Mouse (Mus musculus) liver, adult 2 months (tissue): ENCODE data around the gene Gper1. TPM values are rescaled to one million over a fixed set of nuclear protein-coding genes. Genes with fewer than 3 reads are reported as not detected.

Experiments used
- DNase-seq: peaks from one replicate; pipeline ENCODE4 v3.0.0-alpha.2; 2011; ENCODE audit warnings: low read depth, low spot score; ENCODE audit errors: extremely low read depth
- H3K27ac ChIP-seq: fragments of 200-500 bp; replicated peaks from 2 replicates; pipeline ENCODE4 v1.5.1; 2012; ENCODE audit warnings: low read depth, mild to moderate bottlenecking, control low read depth, inconsistent platforms, low read length; ENCODE audit not compliant: insufficient read depth
- H3K27me3 ChIP-seq: fragments of 200-500 bp; 2 replicates; pipeline ENCODE4 v1.6.1; 2012; ENCODE audit warnings: mild to moderate bottlenecking, moderate library complexity, low read length, inconsistent platforms; ENCODE audit not compliant: control insufficient read depth, insufficient read depth
- H3K36me3 ChIP-seq: fragments of 200-500 bp; 2 replicates; pipeline ENCODE4 v1.6.1; 2012; ENCODE audit warnings: low read length, inconsistent platforms; ENCODE audit not compliant: control insufficient read depth, insufficient read depth
- H3K4me1 ChIP-seq: fragments of 200-500 bp; 2 replicates; pipeline ENCODE4 v1.6.1; 2011; ENCODE audit warnings: low read length; ENCODE audit not compliant: control insufficient read depth, insufficient read depth
- H3K4me3 ChIP-seq: fragments of 200-500 bp; 2 replicates; pipeline ENCODE4 v1.5.1; 2011; ENCODE audit warnings: low read depth, mild to moderate bottlenecking, control low read depth, low read length, moderate library complexity; ENCODE audit not compliant: insufficient read depth
- H3K79me2 ChIP-seq: fragments of 200-500 bp; 2 replicates; pipeline ENCODE4 v1.6.1; 2012; ENCODE audit warnings: inconsistent platforms, mild to moderate bottlenecking, low read length, moderate library complexity; ENCODE audit not compliant: control insufficient read depth, insufficient read depth
- H3K9ac ChIP-seq: fragments of 200-500 bp; 2 replicates; pipeline ENCODE4 v1.6.1; 2012; ENCODE audit warnings: low read depth, mild to moderate bottlenecking, control low read depth, inconsistent platforms, low read length
- CTCF ChIP-seq: fragments of 200-500 bp; IDR thresholded peaks from 2 replicates; pipeline ENCODE4 v1.5.1; 2011; ENCODE audit warnings: low read depth, low read length, control low read depth
- POLR2A ChIP-seq: fragments of 200-500 bp; IDR thresholded peaks from 2 replicates; pipeline ENCODE4 v1.6.1; 2011; ENCODE audit warnings: low read length, control low read depth; ENCODE audit not compliant: insufficient read depth; ENCODE audit errors: extremely low read depth
- WGBS: fragments of 180-500 bp; shearing (Covaris S2); methylation state at CpG from one replicate; pipeline ENCODE4 v1.1.7; 2018; 5-methylcytosine and 5-hydroxymethylcytosine counted together
- polyA plus RNA-seq: library from polyadenylated mRNA; depleted of rRNA; stranded (reverse); fragments of >200 nt; gene quantifications from 2 replicates; pipeline ENCODE4 v1.2.3, GENCODE M21; 2012
- total RNA-seq: library from RNA; depleted of rRNA; stranded (reverse); fragments of >200 nt; gene quantifications from 2 replicates; pipeline ENCODE4 v1.2.3, GENCODE M21; 2014

Gper1 gene
- total and polyA plus RNA-seq, 2 experiments, result 0.02 TPM; not detected in 1

DNA sequence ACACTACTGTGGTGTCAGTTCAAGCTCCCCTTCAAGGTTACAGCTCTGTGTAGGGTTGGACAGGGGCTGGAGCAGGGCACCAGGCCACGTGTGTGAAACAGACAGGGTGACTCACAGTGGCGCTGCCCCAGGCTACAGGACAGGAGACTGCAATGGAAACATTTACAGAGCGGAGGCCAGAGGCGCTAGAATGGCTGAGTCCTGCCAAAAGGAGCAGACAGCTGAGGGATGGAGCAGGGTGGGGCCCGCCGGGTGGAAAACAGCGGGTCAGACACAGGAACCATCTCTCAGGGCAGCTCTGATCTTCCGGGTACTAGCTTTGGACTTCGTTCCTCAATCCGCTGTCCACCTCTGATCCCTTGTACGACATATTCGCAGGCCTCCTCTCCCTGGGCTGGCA lies 13.5 kb upstream of the Gper1 start:
- Histone ChIP-seq H3K27me3 (no peaks in the 10 kb centered on the region), H3K27ac (no peak overlapping the region), H3K36me3 (no peaks in the 10 kb centered on the region), H3K9ac (no peak overlapping the region), H3K79me2 (no peaks in the 10 kb centered on the region), H3K4me3 (no peak overlapping the region), H3K4me1 (no peaks in the 10 kb centered on the region)
- DNase-seq, result no peak
- WGBS, result 47% methylated on average over 12 of the region's 12 CpGs
- TF ChIP-seq CTCF (no peak), POLR2A (no peak)

- TF ChIP-seq POLR2A (no peak), CTCF (no peak)
- WGBS, result 94% methylated on average over 4 of the region's 4 CpGs
- H3K27ac ChIP-seq, result no peak overlapping the region
- H3K36me3 ChIP-seq, result no peaks in the 10 kb centered on the region
- no peak overlapping the region for H3K4me3 ChIP-seq
- H3K4me1 ChIP-seq, result no peaks in the 10 kb centered on the region
- H3K27me3 ChIP-seq, result no peaks in the 10 kb centered on the region
- H3K79me2 ChIP-seq, result no peaks in the 10 kb centered on the region
- H3K9ac ChIP-seq, result no peak overlapping the region
- no peak for DNase-seq
These were observed 12.9 kb upstream of the Gper1 start for GRCm38 (mm10) chr5:139410056-139410455.

DNA sequence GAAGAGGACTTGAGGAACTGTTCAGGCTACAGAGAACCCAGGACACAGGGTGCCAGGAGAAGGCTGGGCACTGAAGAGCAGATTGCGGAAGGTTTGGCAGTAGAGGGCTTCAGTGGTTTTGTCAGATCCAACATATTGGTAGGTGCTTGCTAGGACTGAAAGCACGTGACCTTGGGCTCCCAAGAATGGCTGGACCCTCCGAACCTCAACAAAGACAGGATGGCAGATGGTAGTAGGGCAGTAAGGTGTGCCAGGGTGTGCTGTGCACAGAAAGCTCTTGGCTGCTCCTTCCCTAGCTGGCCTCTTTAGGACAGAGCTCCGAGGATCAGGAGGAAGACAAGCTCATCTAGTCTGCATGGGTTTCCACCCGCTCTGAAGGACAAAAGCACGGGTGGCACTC lies 11.8 kb upstream of the Gper1 start:
- 94% methylated on average over 6 of the region's 6 CpGs for WGBS
- no peaks in the 10 kb centered on the region for H3K36me3 ChIP-seq

GRCm38 (mm10) chr5:139411665-139412314 lies 11.2 kb upstream of the Gper1 start:
- TF ChIP-seq POLR2A (no peak), CTCF (no peak)
- Histone ChIP-seq H3K36me3 (no peaks in the 10 kb centered on the region), H3K27ac (no peak overlapping the region), H3K27me3 (no peaks in the 10 kb centered on the region), H3K9ac (no peak overlapping the region), H3K4me1 (no peaks in the 10 kb centered on the region), H3K79me2 (no peaks in the 10 kb centered on the region), H3K4me3 (no peak overlapping the region)
- no peak for DNase-seq
- WGBS, result 89% methylated on average over 15 of the region's 15 CpGs

More for the DNA sequence above, 11.8 kb upstream of the Gper1 start:
- Histone ChIP-seq H3K27ac (no peak overlapping the region), H3K9ac (no peak overlapping the region), H3K4me1 (no peaks in the 10 kb centered on the region), H3K79me2 (no peaks in the 10 kb centered on the region), H3K4me3 (no peak overlapping the region), H3K27me3 (no peaks in the 10 kb centered on the region)
- TF ChIP-seq POLR2A (no peak), CTCF (no peak)
- DNase-seq, result no peak

DNA sequence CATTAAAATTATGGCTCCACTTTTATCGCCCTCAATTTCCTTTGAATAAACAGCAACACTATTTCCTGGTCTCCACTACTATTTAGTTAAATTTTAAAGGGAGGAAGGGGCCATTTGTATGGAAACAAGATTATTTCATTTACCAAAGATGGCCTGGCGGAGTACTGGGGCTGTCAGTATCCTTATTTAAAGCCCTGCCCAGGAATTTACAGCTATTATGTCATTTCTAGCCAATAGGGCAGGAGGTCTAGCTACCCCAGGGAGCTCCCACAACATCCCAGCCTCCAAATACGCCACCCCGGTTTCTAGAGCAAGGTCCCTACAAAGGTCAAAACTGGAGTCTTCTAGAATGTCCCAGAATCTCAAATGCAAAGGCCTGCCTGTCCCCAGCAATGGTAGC lies 9.4 kb upstream of the Gper1 start:
- H3K4me1 ChIP-seq, result no peaks in the 10 kb centered on the region
- WGBS, result 87% methylated on average over 4 of the region's 4 CpGs

DNA sequence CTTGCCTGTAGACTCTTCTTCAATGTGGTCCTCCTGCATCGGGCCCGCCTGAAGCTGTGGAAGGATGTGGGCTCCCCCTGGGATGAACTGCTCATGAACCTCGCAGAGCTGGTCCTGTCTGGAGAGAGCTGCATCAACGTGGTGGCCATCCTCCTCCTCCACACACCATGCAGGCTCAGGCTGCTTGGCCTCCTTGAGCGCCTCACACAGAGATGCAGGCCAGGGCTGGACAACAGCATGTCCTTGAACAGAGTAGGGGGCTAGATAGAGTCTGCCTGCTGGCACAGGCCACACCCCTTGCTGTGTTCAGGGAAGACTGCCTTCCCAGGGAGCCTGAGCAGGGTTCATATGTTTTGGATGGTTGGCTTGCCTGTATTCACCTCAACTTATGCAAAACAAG lies 8.0 kb upstream of the Gper1 start:
- Histone ChIP-seq H3K4me1 (no peaks in the 10 kb centered on the region), H3K79me2 (no peaks in the 10 kb centered on the region), H3K4me3 (no peak overlapping the region), H3K27me3 (no peaks in the 10 kb centered on the region), H3K36me3 (no peaks in the 10 kb centered on the region), H3K9ac (no peak overlapping the region), H3K27ac (no peak overlapping the region)
- no peak for TF ChIP-seq POLR2A
- no peak for DNase-seq
- WGBS, result 90% methylated on average over 5 of the region's 5 CpGs

More for the DNA sequence above, 9.4 kb upstream of the Gper1 start:
- no peak for TF ChIP-seq CTCF
- no peak for TF ChIP-seq POLR2A
- no peak overlapping the region for H3K27ac ChIP-seq
- DNase-seq, result no peak
- no peak overlapping the region for H3K9ac ChIP-seq
- H3K79me2 ChIP-seq, result no peaks in the 10 kb centered on the region
- no peak overlapping the region for H3K4me3 ChIP-seq
- no peaks in the 10 kb centered on the region for H3K27me3 ChIP-seq
- no peaks in the 10 kb centered on the region for H3K36me3 ChIP-seq
